Mouse (Mus musculus) myocyte (in vitro differentiated cells): ENCODE data around the gene Washc2. TPM values are rescaled to one million over a fixed set of nuclear protein-coding genes. Genes with fewer than 3 reads are reported as not detected.
"Not testable (repeated sequence)": the region's sequence is repeated elsewhere in the genome, so short reads cannot be mapped to it uniquely, and the experiment has no call there.

Experiments
- H3K27me3 ChIP-seq: one replicate; pipeline ENCODE4 v1.6.1; 2011; ENCODE audit not compliant: control insufficient read depth, insufficient read depth, insufficient read length
- H3K36me3 ChIP-seq: one replicate; pipeline ENCODE4 v1.6.1; 2011; ENCODE audit not compliant: control insufficient read depth, insufficient read depth
- H3K4me2 ChIP-seq: one replicate; pipeline ENCODE4 v1.6.1; 2011; ENCODE audit warnings: low read depth, control low read depth
- H3K4me3 ChIP-seq: one replicate; pipeline ENCODE4 v1.5.1; 2011; ENCODE audit warnings: mild to moderate bottlenecking, control low read depth, moderate library complexity
- H3K79me2 ChIP-seq: one replicate; pipeline ENCODE4 v1.6.1; 2011; ENCODE audit not compliant: control insufficient read depth, insufficient read depth
- H3ac ChIP-seq: one replicate; pipeline ENCODE4 v1.6.1; 2011; ENCODE audit not compliant: control insufficient read depth, insufficient read length
- CEBPB ChIP-seq: IDR thresholded peaks from 2 replicates; pipeline ENCODE4 v1.6.1; 2011; ENCODE audit warnings: mild to moderate bottlenecking, moderate library complexity; ENCODE audit not compliant: poor library complexity, insufficient read depth, severe bottlenecking
- E2F4 ChIP-seq: IDR thresholded peaks from one replicate; pipeline ENCODE4 v1.6.1; 2011; ENCODE audit warnings: mild to moderate bottlenecking, control low read depth, moderate library complexity; ENCODE audit not compliant: insufficient read depth
- MAX ChIP-seq: IDR thresholded peaks from one replicate; pipeline ENCODE4 v1.6.1; 2011; ENCODE audit warnings: low read depth, mild to moderate bottlenecking, control low read depth
- MYOD1 ChIP-seq, 3 experiments: IDR thresholded peaks; one replicate each; pipeline ENCODE4 v1.6.1; 2011; ENCODE audit warnings: control low read depth in 2 of 3, low read depth in 2 of 3, mild to moderate bottlenecking in 2 of 3, moderate library complexity in 1 of 3; ENCODE audit not compliant: insufficient read length in 2 of 3, control insufficient read depth in 1 of 3
- MYOG ChIP-seq, 3 experiments: IDR thresholded peaks; one replicate each; pipeline ENCODE4 v1.6.1; 2011; ENCODE audit warnings: control low read depth in 2 of 3, low read depth in 2 of 3, mild to moderate bottlenecking in 2 of 3; ENCODE audit not compliant: insufficient read length in 2 of 3, control insufficient read depth in 1 of 3, insufficient read depth in 1 of 3
- POLR2A ChIP-seq: IDR thresholded peaks from one replicate; pipeline ENCODE4 v1.6.1; 2011; ENCODE audit warnings: low read depth, mild to moderate bottlenecking, control low read depth, moderate library complexity; ENCODE audit not compliant: insufficient read length
- POLR2AphosphoS2 ChIP-seq: IDR thresholded peaks from one replicate; pipeline ENCODE4 v1.6.1; 2011; ENCODE audit warnings: low read depth, control low read depth; ENCODE audit not compliant: insufficient read length
- REST ChIP-seq: IDR thresholded peaks from one replicate; pipeline ENCODE4 v1.6.1; 2011; ENCODE audit warnings: mild to moderate bottlenecking, control low read depth, moderate library complexity; ENCODE audit not compliant: insufficient read depth, insufficient read length
- SRF ChIP-seq: IDR thresholded peaks from one replicate; pipeline ENCODE4 v1.6.1; 2011; ENCODE audit warnings: low read depth; ENCODE audit not compliant: control insufficient read depth, insufficient read length
- TCF12 ChIP-seq: IDR thresholded peaks from one replicate; pipeline ENCODE4 v1.6.1; 2011; ENCODE audit warnings: mild to moderate bottlenecking, control low read depth; ENCODE audit not compliant: poor library complexity, insufficient read depth, severe bottlenecking
- TCF3 ChIP-seq: IDR thresholded peaks from one replicate; pipeline ENCODE4 v1.6.1; 2011; ENCODE audit warnings: low read depth, control low read depth; ENCODE audit not compliant: insufficient read length
- USF1 ChIP-seq: IDR thresholded peaks from one replicate; pipeline ENCODE4 v1.6.1; 2011; ENCODE audit warnings: low read depth, mild to moderate bottlenecking, control low read depth, moderate library complexity
- polyA plus RNA-seq: library from polyadenylated mRNA; unstranded; fragments of >200 nt; fragmentation: generic; extraction: Trizol; gene quantifications from one replicate; pipeline ENCODE4 v1.2.1, GENCODE M21; 2012; ENCODE audit warnings: missing spikeins

Gene Washc2
- polyA plus RNA-seq = 22.6 TPM

DNA sequence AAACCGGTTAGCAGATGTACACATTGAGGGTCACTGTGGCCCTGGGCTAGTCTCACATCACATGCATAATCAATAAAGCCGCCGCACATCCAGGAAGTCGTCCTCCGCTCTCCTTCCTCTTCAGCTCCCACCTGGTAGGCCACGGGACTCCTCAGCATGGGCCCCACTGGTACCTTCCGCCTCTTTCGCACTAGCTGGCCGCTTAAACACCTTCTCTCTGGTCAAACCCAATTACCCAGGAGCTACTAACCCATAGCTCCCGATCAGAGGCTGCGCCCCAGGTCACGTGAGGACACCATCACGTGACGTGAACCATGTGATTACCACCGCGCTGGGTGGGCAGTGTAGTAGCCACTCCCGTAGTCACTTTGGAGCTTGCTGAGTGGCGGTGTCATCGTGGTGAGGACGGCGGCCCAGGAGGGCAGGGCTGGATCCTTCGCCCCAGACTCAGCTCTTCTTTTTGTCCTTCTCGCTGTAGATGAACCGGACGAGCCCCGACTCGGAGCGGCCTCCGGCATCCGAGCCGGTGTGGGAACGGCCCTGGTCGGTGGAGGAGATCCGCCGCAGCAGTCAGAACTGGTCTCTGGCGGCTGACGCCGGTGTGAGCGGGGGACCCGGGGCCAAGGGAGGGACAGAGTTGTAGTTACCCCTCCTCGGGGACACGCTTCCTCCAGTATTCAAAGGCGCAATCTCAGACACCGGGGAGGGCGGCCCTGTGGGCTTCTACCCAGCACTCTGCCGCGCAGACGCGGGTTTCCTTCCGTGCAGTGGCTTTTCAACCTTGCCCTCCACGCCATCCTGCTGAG lies at the start of gene Washc2:
Gene Washc2 (plus strand): TSS at position 310 of the 806 bp plus-strand sequence.
- Histone ChIP-seq H3K4me3 (peak within 1 kb of the TSS; percentile 80), H3K4me2 (peak within 1 kb of the TSS; percentile 97), H3K27me3 (no peaks in the 10 kb centered on the region), H3ac (peak within 1 kb of the TSS; percentile 33), H3K79me2 (peaks cover 14% of the 10 kb centered on the region), H3K36me3 (peaks cover 9% of the 10 kb centered on the region)
- TF ChIP-seq POLR2AphosphoS2 (peak; percentile 91), MAX (no peak), MYOD1 (IDR thresholded peaks at IDR 0.05; ENCODE audit: control insufficient read depth in 1 of 3, insufficient read length in 2 of 3, low read depth in 2 of 3) (no peak), POLR2A (peak; percentile 86), TCF12 (no peak), E2F4 (peak; percentile 53), USF1 (peak; percentile 97), TCF3 (no peak)

DNA sequence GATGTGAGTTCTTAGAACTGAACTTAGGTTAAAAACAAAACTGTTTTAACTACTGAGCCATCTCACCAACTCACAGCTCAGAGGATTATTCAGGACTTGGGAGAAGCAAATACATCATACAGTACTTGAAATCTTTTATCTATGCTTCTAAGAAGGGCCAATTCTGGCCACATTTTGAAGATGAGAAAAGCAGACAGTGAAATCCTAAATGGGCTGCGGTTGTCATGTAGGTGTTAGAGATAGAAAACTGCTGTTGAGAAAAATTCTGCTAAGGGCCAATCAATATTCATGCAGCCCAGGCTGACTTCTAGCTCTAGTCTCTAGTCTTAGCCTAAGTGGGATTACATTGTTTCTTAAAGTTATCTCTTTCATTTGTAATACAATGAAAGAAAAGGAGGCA lies 41.5 kb upstream of the Washc2 start:
- Histone ChIP-seq H3K79me2 (peaks cover 22% of the 10 kb centered on the region), H3ac (no peak overlapping the region), H3K4me3 (no peak overlapping the region), H3K27me3 (no peaks in the 10 kb centered on the region), H3K4me2 (no peak overlapping the region), H3K36me3 (peaks cover 9% of the 10 kb centered on the region)
- TF ChIP-seq USF1 (no peak), MAX (no peak), REST (no peak), TCF3 (no peak), E2F4 (no peak), POLR2AphosphoS2 (no peak), MYOG (IDR thresholded peaks at IDR 0.05; ENCODE audit: control insufficient read depth in 1 of 3, insufficient read depth in 1 of 3, insufficient read length in 2 of 3, low read depth in 2 of 3) (no peak), MYOD1 (IDR thresholded peaks at IDR 0.05; ENCODE audit: control insufficient read depth in 1 of 3, insufficient read length in 2 of 3, low read depth in 2 of 3) (no peak), TCF12 (no peak), SRF (no peak)

DNA sequence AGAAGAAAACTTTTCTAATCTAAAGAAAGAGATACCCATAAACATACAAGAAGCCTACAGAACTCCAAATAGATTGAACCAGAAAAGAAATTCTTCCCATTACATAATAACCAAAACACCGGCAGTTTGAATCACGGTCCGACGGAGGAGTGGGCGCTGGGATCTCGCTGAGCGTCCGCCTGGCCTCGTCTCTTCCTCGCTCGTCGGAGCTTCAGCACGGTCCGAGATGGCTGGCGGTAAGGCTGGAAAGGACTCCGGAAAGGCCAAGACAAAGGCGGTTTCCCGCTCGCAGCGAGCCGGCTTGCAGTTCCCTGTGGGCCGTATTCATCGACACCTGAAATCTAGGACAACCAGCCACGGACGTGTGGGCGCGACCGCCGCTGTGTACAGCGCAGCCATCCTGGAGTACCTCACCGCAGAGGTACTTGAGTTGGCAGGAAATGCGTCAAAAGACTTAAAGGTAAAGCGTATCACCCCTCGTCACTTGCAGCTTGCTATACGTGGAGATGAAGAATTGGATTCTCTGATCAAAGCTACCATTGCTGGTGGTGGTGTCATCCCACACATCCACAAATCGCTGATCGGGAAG lies 34.2 kb upstream of the Washc2 start:
- not testable (repeated sequence) for H3K4me2 ChIP-seq, H3ac ChIP-seq, H3K36me3 ChIP-seq, H3K4me3 ChIP-seq, H3K27me3 ChIP-seq
- peaks cover 30% of the 10 kb centered on the region for H3K79me2 ChIP-seq

DNA sequence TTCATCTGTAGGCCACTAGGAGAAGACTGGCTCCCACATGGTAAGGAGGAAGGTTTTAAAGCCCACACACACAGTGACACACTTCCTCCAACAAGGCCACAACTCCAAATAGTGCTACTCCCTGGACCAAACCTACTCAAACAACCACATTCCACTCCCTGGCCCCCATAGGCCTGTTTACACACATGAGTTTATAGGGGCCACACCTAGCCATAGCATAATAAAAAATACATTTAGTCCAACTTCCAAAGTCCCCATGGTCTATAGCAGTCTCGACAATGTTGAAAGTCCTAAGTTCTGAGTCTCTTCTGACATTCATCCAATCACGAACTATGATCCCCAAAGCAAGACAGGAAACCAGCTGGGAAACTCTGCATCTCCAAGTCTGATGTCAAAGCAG lies 29.5 kb upstream of the Washc2 start:
- Histone ChIP-seq H3K36me3 (peaks cover 4% of the 10 kb centered on the region), H3K4me2 (no peak overlapping the region), H3ac (no peak overlapping the region), H3K27me3 (no peaks in the 10 kb centered on the region), H3K79me2 (peaks cover 33% of the 10 kb centered on the region), H3K4me3 (no peak overlapping the region)
- no peak for TF ChIP-seq REST
- no peak for TF ChIP-seq POLR2AphosphoS2
- TF ChIP-seq MAX = no peak
- TF ChIP-seq MYOG (IDR thresholded peaks at IDR 0.05; ENCODE audit: control insufficient read depth in 1 of 3, insufficient read depth in 1 of 3, insufficient read length in 2 of 3, low read depth in 2 of 3) = no peak
- no peak for TF ChIP-seq CEBPB
- TF ChIP-seq SRF = no peak
- no peak for TF ChIP-seq TCF3
- TF ChIP-seq MYOD1 (IDR thresholded peaks at IDR 0.05; ENCODE audit: control insufficient read depth in 1 of 3, insufficient read length in 2 of 3, low read depth in 2 of 3) = no peak
- no peak for TF ChIP-seq USF1

DNA sequence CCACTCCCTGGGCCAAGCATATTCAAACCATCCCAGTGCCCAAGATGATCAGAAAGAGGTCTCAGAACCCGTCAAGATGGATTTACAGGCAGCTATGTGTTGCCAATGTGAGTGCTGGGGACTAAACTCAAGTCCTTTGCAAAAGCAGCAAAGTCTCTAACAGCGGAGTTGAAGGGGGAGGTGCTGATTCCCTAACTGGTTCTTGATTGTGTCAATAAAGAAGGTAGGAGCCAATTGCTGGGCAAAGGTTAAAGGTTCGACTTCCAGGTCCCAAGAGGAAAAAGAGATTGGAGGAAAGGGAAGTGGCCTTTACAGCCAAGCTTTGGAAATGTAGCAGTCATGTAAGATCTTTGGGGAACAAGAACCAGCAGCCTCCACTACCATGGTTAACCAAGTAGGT lies 27.1 kb upstream of the Washc2 start:
- no peak for TF ChIP-seq CEBPB
- TF ChIP-seq POLR2A = no peak
- TF ChIP-seq E2F4 = no peak
- no peak for TF ChIP-seq POLR2AphosphoS2
- no peak overlapping the region for H3ac ChIP-seq
- H3K79me2 ChIP-seq = peaks cover 43% of the 10 kb centered on the region
- H3K36me3 ChIP-seq = peaks cover 4% of the 10 kb centered on the region
- H3K4me3 ChIP-seq = no peak overlapping the region
- no peaks in the 10 kb centered on the region for H3K27me3 ChIP-seq
- no peak overlapping the region for H3K4me2 ChIP-seq
